Mouse (Mus musculus) E14TG2a.4 (cell line): Measurements from ENCODE around the gene Commd8.
A peak's percentile ranks its signal among the peaks of the same experiment; 100 is the strongest.

Source experiments
- CTCF ChIP-seq: conservative IDR thresholded peaks from 2 replicates; pipeline ENCODE4 v1.5.1; 2014; ENCODE audit warnings: low read length
- NANOG ChIP-seq: IDR thresholded peaks from 2 replicates; pipeline ENCODE4 v1.6.1; 2014; ENCODE audit warnings: borderline replicate concordance, low read length, mixed read lengths
- POU5F1 ChIP-seq: IDR thresholded peaks from 2 replicates; pipeline ENCODE4 v1.6.1; 2014; ENCODE audit warnings: low read length, borderline replicate concordance

DNA sequence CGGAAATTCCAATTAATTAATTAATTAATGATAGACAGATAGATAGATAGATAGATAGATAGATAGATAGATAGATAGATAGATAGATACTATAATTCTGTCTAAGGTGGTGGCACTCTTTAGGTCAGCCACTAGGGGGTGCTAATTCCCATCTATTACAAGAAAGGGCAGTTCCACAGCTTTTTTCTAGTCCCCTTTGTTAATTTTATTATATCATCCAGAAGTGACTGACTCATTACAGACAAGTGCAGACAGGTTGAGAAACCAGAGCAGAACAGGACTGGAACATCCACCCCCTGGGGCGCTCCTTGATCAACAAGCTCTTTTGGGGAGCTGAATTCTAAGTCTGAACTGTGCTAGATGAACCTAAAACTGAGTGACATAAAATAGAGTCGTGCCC is 4.7 kb upstream of the Commd8 start:
- TF ChIP-seq CTCF (peak; percentile 57), NANOG (no peak), POU5F1 (no peak)
